Mouse (Mus musculus): ENCODE results near the gene Gm20479.

Gm20479 gene

DNA sequence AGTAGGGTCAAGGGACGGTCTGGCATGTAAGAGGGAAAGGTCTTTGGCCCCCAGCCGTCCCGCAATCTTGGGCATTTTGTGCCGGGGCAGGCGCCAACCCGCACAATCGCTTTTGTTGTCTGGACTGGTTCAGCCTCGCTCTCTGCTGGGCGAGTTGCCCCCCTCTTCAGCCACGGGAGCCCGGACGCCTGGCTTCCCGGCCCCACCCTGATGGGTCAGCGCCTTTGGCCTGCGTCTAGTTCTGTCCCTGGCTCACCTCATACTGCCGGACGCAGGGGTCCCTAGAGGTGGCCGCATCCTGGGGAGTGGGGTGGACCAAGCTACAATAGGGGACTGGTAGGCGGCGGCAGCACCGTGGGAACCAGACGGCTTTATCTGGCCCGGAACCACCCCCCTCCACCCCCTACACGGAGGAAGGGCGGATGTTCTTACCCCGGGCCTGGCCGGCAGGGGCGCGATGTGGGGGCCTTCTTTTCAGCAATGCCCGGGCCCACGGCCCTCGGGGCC is 22.8 kb downstream of the Gm20479 start:
- Histone ChIP-seq H3K4me1 (replicated peaks; ENCODE audit: low read depth, low read length) (peaks cover 72% of the 10 kb centered on the region), H3K36me3 (ENCODE audit: insufficient read depth, low read length) (no peaks in the 10 kb centered on the region), H3K4me3 (replicated peaks; ENCODE audit: low read length) (peak overlapping the region; percentile 85), H3K27me3 (ENCODE audit: insufficient read depth, low read length) (peaks cover 7% of the 10 kb centered on the region), H3K9me3 (ENCODE audit: low read length) (no peaks in the 10 kb centered on the region)
- TF ChIP-seq POU5F1 (IDR thresholded peaks at IDR 0.05; ENCODE audit: borderline replicate concordance, low read length) = no peak
- no peak for TF ChIP-seq NANOG (IDR thresholded peaks at IDR 0.05; ENCODE audit: borderline replicate concordance, low read length)
- no peak for TF ChIP-seq CTCF (conservative IDR thresholded peaks at IDR 0.05; ENCODE audit: low read length)

DNA sequence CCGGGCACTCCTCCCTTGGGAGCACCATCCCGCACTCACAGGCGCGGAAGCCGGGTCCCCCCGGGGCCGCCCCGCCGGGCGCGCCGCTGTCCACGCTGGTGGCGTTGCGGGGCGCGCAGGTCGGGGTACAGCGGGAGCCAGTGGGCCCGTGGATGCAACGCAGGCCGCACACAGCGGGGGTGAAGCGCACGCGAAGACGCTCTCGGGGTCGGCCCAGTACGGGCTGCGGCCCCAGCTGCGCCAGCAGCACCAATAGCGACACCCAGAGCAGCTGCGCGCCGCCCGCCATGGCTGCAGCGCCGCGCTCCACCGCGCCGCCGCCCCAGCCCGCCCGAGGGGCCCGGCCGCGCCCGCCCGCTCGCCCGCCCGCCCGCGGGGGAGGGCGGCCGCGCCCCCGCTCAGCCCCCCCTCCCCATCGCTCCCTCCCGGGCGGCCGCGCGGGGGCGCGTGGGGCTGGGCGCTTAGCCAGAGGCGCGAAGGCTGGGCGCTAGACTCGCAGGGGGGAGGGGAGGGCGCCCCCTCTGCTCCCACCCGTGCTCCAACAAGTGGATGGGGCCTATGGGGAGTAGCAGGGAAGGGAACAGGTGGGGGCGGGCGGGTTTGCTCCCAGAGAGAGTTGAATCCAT is 23.8 kb downstream of the Gm20479 start:
- Histone ChIP-seq H3K4me3 (replicated peaks; ENCODE audit: low read length) (peak overlapping the region; percentile 85), H3K4me1 (replicated peaks; ENCODE audit: low read depth, low read length) (peaks cover 76% of the 10 kb centered on the region), H3K9me3 (ENCODE audit: low read length) (no peaks in the 10 kb centered on the region), H3K27me3 (ENCODE audit: insufficient read depth, low read length) (peaks cover 3% of the 10 kb centered on the region; the same call in 1 of the 2 replicates), H3K36me3 (ENCODE audit: insufficient read depth, low read length) (0 out of 2 replicates have a peak, but pooled peaks cover 4% of the 10 kb centered on the region)
- TF ChIP-seq CTCF (conservative IDR thresholded peaks at IDR 0.05; ENCODE audit: low read length) (no peak), POU5F1 (IDR thresholded peaks at IDR 0.05; ENCODE audit: borderline replicate concordance, low read length) (no peak), NANOG (IDR thresholded peaks at IDR 0.05; ENCODE audit: borderline replicate concordance, low read length) (no peak)

DNA sequence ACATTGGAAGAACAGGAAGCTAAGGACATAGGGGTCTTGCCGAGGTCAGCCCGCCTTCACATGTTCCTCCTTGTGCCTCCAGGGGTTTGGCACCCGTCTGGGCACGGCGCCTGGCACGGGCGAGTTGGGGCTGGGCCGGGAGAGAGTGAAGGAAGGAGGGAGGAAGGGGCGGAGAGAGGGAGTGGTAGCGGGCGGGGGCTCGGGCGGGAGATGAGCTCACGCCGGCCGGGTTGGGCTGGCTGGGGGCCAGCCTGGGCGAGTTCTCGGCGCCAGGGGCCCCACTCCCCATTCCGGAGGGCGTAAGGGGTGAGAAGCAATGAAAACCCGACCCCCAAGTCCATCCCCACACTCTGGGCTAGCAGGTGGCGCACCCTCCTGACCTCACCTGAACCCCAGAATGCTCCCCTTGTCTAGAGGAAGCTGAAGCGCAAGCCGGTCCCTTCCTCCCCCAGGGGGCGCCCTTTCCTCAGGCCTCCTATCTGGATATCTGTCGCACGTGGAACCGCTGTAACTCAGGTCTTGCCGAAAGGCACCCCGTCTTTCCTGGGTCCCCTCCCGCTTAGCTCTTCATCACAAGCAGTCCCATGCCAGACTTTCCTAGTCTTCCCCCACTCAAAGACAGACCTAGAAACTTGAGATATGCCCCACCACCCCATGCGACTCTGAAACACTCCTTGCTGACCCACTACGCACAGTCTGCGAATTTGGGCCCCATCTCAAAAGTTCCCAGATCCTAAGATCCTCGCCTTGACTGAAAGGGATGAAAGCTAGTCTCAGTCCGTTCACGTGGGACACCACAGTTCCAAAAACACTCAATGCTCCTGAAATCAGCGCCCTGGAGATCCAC is 24.6 kb downstream of the Gm20479 start:
- Histone ChIP-seq H3K27me3 (ENCODE audit: insufficient read depth, low read length) (peaks cover 3% of the 10 kb centered on the region; the same call in 1 of the 2 replicates), H3K4me1 (replicated peaks; ENCODE audit: low read depth, low read length) (peaks cover 76% of the 10 kb centered on the region), H3K9me3 (ENCODE audit: low read length) (no peaks in the 10 kb centered on the region), H3K4me3 (replicated peaks; ENCODE audit: low read length) (peak overlapping the region; percentile 85), H3K36me3 (ENCODE audit: insufficient read depth, low read length) (peaks cover 10% of the 10 kb centered on the region)
- TF ChIP-seq CTCF (conservative IDR thresholded peaks at IDR 0.05; ENCODE audit: low read length) (peak; percentile 89), POU5F1 (IDR thresholded peaks at IDR 0.05; ENCODE audit: borderline replicate concordance, low read length) (no peak), NANOG (IDR thresholded peaks at IDR 0.05; ENCODE audit: borderline replicate concordance, low read length) (no peak)

DNA sequence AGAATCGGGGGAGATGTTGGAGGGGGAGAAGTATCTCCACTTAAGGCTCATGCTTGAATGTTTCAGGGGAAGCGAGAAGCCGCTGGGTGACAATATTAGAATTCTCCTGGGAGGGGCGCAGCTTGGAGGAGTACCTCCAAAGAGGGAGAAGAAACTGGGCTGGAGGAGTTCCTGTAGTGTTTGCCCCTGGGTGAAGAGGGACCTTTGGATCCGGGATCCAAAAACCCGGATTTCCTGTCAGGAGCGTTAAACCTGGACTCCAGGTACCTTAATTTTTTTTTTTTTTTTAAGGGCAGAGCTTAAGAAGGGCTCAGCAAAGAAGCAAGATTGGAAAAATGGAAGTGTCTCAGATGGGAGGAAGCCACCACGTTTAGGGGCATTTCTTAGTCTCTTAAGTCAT is 25.4 kb downstream of the Gm20479 start:
- Histone ChIP-seq H3K4me1 (replicated peaks; ENCODE audit: low read depth, low read length) (peaks cover 77% of the 10 kb centered on the region), H3K27me3 (ENCODE audit: insufficient read depth, low read length) (no peaks in the 10 kb centered on the region), H3K4me3 (replicated peaks; ENCODE audit: low read length) (peak overlapping the region; percentile 85), H3K36me3 (ENCODE audit: insufficient read depth, low read length) (peaks cover 17% of the 10 kb centered on the region), H3K9me3 (ENCODE audit: low read length) (no peaks in the 10 kb centered on the region)
- TF ChIP-seq NANOG (IDR thresholded peaks at IDR 0.05; ENCODE audit: borderline replicate concordance, low read length) = no peak
- TF ChIP-seq CTCF (conservative IDR thresholded peaks at IDR 0.05; ENCODE audit: low read length) = no peak
- no peak for TF ChIP-seq POU5F1 (IDR thresholded peaks at IDR 0.05; ENCODE audit: borderline replicate concordance, low read length)

DNA sequence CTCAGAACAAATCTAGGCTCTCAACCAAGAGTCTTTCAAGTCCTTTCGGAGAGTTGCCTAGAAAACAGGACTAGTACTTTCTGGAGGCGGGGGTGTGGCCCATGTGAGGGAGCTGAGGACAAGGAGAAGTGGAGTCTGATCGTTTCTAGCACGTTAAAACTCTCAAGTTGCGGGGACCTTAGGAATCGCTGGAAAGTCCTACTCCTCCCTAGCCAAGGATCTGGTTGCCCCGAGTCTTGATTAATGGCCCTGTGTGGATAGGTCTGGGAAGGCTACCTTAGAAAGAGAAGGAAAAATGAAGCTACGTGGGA is 25.7 kb downstream of the Gm20479 start:
- Histone ChIP-seq H3K4me3 (replicated peaks; ENCODE audit: low read length) (peak overlapping the region; percentile 85), H3K27me3 (ENCODE audit: insufficient read depth, low read length) (no peaks in the 10 kb centered on the region), H3K9me3 (ENCODE audit: low read length) (no peaks in the 10 kb centered on the region), H3K4me1 (replicated peaks; ENCODE audit: low read depth, low read length) (peaks cover 77% of the 10 kb centered on the region), H3K36me3 (ENCODE audit: insufficient read depth, low read length) (peaks cover 20% of the 10 kb centered on the region)
- no peak for TF ChIP-seq NANOG (IDR thresholded peaks at IDR 0.05; ENCODE audit: borderline replicate concordance, low read length)
- TF ChIP-seq POU5F1 (IDR thresholded peaks at IDR 0.05; ENCODE audit: borderline replicate concordance, low read length) = no peak
- no peak for TF ChIP-seq CTCF (conservative IDR thresholded peaks at IDR 0.05; ENCODE audit: low read length)

DNA sequence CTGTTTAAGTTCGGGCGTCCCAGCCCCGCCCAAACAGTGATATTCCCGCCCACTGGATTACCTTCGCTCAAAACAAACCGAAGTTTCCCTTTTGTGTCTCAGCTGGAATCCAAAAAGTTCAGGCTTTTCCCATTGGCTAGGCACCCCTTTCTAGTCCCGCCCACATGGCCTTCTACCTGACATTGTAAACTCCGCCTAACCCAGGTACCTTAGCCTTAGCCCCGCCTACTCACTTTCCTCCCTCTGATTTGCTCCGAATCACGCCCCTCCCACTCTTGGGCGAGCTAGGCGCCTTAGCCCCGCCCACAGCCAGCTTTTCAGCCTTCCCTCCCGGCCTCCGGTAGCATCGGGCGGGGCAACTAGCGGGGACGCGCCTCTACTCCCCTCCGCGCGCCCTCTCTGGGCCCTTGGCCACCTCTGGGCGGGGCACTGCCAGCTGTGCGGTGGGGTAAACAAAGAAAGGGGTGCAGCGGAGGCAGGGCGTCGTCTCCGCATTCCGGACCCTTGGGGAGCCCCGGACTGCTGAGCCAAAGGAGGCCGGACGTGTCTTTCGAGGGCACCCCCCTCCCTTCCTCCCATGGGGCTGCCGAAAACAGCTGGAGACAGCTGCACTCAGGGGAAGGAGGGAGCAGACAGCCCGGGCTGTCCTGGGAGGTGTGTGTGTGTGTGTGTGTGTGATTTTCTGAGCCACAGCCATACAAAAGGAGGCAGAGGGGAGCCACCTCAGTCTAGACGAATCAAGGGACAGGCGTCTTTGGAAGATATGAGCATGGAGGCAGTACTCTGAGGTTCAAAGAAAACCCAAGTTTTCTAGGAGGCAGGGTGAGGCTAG is 26.3 kb downstream of the Gm20479 start:
- H3K4me3 ChIP-seq (replicated peaks; ENCODE audit: low read length) = peak overlapping the region; percentile 85
- peaks cover 78% of the 10 kb centered on the region for H3K4me1 ChIP-seq (replicated peaks; ENCODE audit: low read depth, low read length)
- no peaks in the 10 kb centered on the region for H3K27me3 ChIP-seq (ENCODE audit: insufficient read depth, low read length)
- TF ChIP-seq NANOG (IDR thresholded peaks at IDR 0.05; ENCODE audit: borderline replicate concordance, low read length) = no peak
- no peak for TF ChIP-seq CTCF (conservative IDR thresholded peaks at IDR 0.05; ENCODE audit: low read length)
- TF ChIP-seq POU5F1 (IDR thresholded peaks at IDR 0.05; ENCODE audit: borderline replicate concordance, low read length) = no peak
- no peaks in the 10 kb centered on the region for H3K9me3 ChIP-seq (ENCODE audit: low read length)
- peaks cover 23% of the 10 kb centered on the region for H3K36me3 ChIP-seq (ENCODE audit: insufficient read depth, low read length)

DNA sequence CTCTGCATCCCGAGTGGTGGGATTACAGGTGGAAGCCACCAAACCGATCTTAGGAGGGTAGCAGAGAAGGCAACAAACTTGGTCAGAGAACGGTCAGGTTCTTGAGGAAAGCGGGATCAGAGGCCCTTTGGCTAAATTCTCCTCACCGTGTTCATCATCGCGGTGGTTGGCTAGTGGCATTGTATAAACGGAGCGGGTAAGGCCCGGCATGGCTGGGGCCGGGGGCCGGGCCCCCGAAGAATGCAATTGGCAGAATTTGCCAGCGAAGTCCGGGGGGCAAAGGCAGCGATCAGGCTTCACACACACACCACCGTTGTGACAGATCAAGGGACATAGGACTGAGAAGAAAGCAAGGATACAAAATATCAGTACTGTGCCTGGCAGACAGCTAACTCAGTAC is 27.2 kb downstream of the Gm20479 start:
- Histone ChIP-seq H3K27me3 (ENCODE audit: insufficient read depth, low read length) (no peaks in the 10 kb centered on the region), H3K4me1 (replicated peaks; ENCODE audit: low read depth, low read length) (peaks cover 79% of the 10 kb centered on the region), H3K36me3 (ENCODE audit: insufficient read depth, low read length) (peaks cover 28% of the 10 kb centered on the region), H3K9me3 (ENCODE audit: low read length) (no peaks in the 10 kb centered on the region), H3K4me3 (replicated peaks; ENCODE audit: low read length) (peak overlapping the region; percentile 85)
- TF ChIP-seq NANOG (IDR thresholded peaks at IDR 0.05; ENCODE audit: borderline replicate concordance, low read length) (no peak), POU5F1 (IDR thresholded peaks at IDR 0.05; ENCODE audit: borderline replicate concordance, low read length) (no peak), CTCF (conservative IDR thresholded peaks at IDR 0.05; ENCODE audit: low read length) (no peak)
